Mouse (Mus musculus): ENCODE measurements at regions not wholly inside any gene's neighbourhood (a gene's known extent, or its start where the extent isn't known, plus 50 kb on each side); places are given as distances from the start of the nearest gene placed in this dataset.

DNA sequence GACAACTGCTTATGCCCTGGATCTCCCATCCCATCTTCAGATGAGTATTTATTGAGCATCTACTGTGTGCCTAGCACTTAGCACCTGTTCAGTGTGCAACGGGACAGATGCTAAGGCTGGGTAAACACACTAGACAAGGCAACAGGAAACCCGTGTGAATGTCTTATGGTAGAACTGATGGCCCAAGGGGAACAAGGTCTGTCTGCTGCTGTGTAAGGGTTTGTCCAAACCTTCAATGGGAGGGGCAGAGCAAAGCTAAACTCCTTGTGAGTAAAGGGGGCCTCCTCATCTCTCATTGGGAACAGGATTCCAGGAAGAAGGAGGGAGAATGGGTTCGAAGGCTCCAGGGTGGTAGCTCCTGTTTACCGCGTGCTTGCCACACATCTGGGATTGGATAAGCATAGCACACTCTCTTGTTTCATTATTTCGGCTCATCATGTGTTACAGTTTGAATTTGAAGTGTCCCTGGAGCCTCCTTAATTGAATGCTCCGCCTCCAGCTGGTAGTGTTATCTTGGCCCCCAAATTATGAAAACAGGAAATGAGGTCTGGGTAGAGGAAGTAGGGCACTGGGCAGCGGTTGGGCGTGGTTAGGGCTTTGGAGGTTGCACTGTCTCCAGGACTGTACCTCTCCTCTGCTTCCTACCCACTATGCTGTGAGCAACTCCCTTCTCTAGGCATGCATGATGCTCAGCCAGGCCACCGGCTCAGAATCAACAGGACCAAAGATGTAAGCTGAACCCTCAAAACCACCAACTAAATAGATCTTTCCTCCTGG, 348.9 kb upstream of the Tbx3 start:
- TF ChIP-seq CTCF (IDR thresholded peaks at IDR 0.05; ENCODE audit: control insufficient read depth, insufficient read depth, insufficient read length), result no peak
- TF ChIP-seq CEBPB (IDR thresholded peaks at IDR 0.05; ENCODE audit: low read depth), result no peak
- TF ChIP-seq MYOG (IDR thresholded peaks at IDR 0.05; ENCODE audit: control insufficient read depth, extremely low read depth, insufficient read length), result no peak
- TF ChIP-seq MAX (IDR thresholded peaks at IDR 0.05), result no peak
- no peak for TF ChIP-seq MYOD1 (IDR thresholded peaks at IDR 0.05; ENCODE audit: control insufficient read depth, insufficient read length, low read depth)
- TF ChIP-seq FOSL1 (IDR thresholded peaks at IDR 0.05; ENCODE audit: insufficient read depth, low read length, poor library complexity, severe bottlenecking), result no peak
